Mouse (Mus musculus): ENCODE measurements around the gene Gm21976. TPM values are rescaled to one million over a fixed set of nuclear protein-coding genes. Genes with fewer than 3 reads are reported as not detected.

Gene Gm21976
- polyA plus RNA-seq (2015; fragmentation: Nextera tagmentation; extraction: Ambion mirVana), result not detected in 2 replicates

DNA sequence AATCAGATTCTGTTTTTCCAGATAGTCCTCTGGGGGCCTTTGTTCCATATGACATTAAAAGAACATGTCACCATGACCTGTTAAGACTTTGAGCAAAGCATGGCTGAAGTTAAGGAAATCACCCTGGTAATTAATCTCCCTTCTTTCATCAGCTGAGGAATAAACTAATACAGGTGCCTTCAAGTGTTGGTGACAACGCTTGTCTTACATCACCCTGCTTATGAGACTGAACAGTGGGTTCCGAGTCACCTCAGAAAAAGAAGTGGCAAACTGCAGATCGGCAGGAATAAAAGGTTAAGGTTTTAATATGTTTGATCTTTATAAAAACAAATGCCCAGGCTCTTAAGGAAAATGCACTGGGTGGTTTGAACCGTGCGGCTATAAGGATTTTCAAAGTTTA lies at the start of gene Gm21976:
Gm21976 (plus strand) TSS at position 202 of the 400 bp plus-strand sequence.
- 72% methylated on average over 5 of the region's 5 CpGs for WGBS (ENCODE audit: insufficient replicate concordance)
- H3K27ac ChIP-seq, result no peak within 1 kb of the TSS
- H3K27me3 ChIP-seq, result no peaks in the 10 kb centered on the region
- no peak for ATAC-seq (ENCODE audit: low read depth)
- no peaks in the 10 kb centered on the region for H3K9me3 ChIP-seq (replicated peaks)
- peaks cover 6% of the 10 kb centered on the region; the same call in 1 of the 2 replicates for H3K36me3 ChIP-seq
- H3K4me2 ChIP-seq, result no peak within 1 kb of the TSS
- no peak within 1 kb of the TSS for H3K9ac ChIP-seq
- H3K4me3 ChIP-seq (replicated peaks), result no peak within 1 kb of the TSS
- no peak for DNase-seq
- peaks cover 15% of the 10 kb centered on the region for H3K4me1 ChIP-seq (replicated peaks)

DNA sequence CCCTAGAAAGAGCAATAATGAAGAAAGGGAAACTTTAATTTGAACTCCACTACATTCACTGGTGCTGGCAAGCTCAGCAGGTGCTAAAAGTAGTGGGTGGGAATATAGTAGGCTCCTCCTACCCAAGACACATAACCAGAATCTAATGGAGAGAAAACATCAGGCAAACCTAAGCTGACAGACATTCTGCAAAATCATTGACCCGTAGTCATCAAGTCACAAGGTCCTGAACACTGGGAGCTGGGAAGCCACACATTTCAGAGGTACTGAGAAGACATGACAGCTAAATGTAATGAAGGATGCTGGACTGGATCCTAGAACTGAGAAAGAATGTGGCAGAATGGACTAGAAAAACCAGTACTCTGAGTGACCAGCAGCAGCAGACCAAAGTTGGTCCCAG lies 49.2 kb upstream of the Gm21976 start:
- no peak overlapping the region for H3K9ac ChIP-seq
- H3K27me3 ChIP-seq, result no peaks in the 10 kb centered on the region
- H3K9me3 ChIP-seq (replicated peaks), result no peaks in the 10 kb centered on the region
- no peak overlapping the region for H3K27ac ChIP-seq
- no peak for DNase-seq
- H3K4me3 ChIP-seq (replicated peaks), result no peak overlapping the region
- no peak for ATAC-seq (ENCODE audit: low read depth)
- H3K4me1 ChIP-seq (replicated peaks), result no peaks in the 10 kb centered on the region
- H3K4me2 ChIP-seq, result no peak overlapping the region
- WGBS (ENCODE audit: insufficient replicate concordance), result 84% methylated on average over 1 of the region's 1 CpGs
- H3K36me3 ChIP-seq, result no peaks in the 10 kb centered on the region

DNA sequence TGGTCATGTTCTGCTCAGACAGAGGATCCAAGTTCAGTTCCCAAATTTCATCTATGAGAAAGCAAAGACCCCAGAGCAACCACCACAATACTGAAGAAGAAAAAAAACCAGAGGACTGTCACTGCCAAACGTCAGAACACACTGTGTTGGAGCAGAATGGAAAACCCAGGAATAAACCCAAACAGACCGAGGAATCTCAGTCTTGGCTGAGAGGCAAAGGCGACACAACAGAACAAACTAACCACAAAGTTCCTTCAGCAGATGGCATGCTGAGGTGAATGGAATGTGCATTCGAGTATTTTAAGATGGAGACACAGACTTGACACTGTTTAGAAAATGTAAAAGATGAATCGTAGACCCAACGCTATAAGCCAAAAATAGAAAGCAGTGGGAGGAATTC lies 44.2 kb upstream of the Gm21976 start:
- H3K9me3 ChIP-seq (replicated peaks), result no peaks in the 10 kb centered on the region
- 58% methylated on average over 6 of the region's 6 CpGs for WGBS (ENCODE audit: insufficient replicate concordance)
- H3K9ac ChIP-seq, result no peak overlapping the region
- H3K4me3 ChIP-seq (replicated peaks), result no peak overlapping the region
- no peak for ATAC-seq (ENCODE audit: low read depth)
- DNase-seq, result no peak
- no peak overlapping the region for H3K4me2 ChIP-seq
- no peaks in the 10 kb centered on the region for H3K36me3 ChIP-seq
- no peak overlapping the region for H3K27ac ChIP-seq
- H3K4me1 ChIP-seq (replicated peaks), result no peaks in the 10 kb centered on the region
- no peaks in the 10 kb centered on the region for H3K27me3 ChIP-seq

DNA sequence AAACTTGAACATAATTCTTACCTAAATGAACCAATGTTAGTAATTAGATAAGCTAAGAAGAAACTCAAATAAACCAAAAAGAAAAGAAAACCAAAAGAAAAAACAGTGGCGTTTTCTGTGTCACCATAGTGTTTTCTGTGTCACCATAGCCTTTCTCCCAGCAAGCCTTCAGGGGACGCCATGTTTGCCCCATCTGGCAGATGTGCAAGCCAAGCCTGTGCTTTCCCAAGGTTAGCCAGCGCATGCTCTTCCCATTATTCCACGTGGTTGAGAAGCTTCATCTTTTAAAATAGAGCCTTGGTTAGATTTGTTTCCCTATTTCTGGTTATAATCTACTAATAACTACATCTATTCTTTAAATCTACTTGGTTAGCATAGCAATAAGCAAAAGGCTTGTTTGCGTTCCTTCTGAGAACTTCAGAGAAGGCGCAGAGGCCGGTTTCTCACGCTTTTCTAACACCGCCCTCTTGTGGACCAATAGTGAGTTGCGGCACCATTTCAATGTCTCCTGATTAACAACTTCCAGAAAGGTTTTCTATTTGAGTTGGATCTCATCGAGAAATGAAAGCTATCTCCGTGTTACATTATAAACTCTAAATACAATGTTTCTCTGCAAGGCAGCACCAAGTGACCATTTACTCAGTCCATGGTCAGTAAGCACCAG lies 39.6 kb upstream of the Gm21976 start:
- no peaks in the 10 kb centered on the region for H3K36me3 ChIP-seq
- 15% methylated on average over 12 of the region's 12 CpGs for WGBS (ENCODE audit: insufficient replicate concordance)
- ATAC-seq (ENCODE audit: low read depth) (no peak), DNase-seq (no peak)
- H3K4me1 ChIP-seq (replicated peaks), result no peaks in the 10 kb centered on the region
- H3K4me3 ChIP-seq (replicated peaks), result no peak overlapping the region
- H3K9me3 ChIP-seq (replicated peaks), result no peaks in the 10 kb centered on the region
- H3K4me2 ChIP-seq, result no peak overlapping the region
- no peaks in the 10 kb centered on the region for H3K27me3 ChIP-seq
- H3K27ac ChIP-seq, result no peak overlapping the region
- H3K9ac ChIP-seq, result no peak overlapping the region

DNA sequence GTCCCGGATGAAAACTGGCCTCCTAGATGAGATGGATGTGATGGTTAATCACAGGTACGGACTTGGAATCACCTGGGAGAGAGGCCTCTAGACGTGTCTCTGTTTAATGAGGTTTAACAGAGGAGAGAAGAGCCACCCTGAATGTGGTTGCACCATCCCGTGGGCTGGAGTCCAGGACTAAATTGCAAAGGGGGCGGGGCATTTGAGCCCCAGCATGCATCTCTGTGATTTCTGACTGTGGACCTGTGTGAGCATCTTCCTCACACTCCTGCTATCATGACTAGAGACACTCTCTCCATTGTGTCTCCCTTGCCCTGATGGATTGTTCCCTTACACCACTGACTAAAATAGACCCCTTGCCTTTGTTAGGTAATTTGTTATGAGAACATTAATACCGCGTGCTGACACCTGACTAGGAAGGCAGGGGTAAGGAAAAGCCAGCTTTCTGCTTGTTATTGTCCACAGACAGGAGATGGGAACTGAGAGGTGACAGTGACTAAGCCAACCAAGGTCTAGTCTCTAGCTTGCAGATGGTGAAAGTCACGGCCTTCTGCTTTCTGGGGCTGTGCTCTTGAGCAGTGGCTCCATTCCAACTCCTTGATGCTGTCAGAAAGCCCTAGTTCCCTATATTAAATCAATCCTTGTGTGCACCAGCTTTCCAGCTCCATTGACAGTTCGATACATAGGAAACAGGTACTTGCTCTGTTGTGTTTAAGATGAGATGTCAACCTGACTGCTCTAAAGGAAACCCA lies 38.0 kb upstream of the Gm21976 start:
- no peak overlapping the region for H3K27ac ChIP-seq
- no peaks in the 10 kb centered on the region for H3K36me3 ChIP-seq
- DNase-seq, result no peak
- no peak for ATAC-seq (ENCODE audit: low read depth)
- H3K9me3 ChIP-seq (replicated peaks), result no peaks in the 10 kb centered on the region
- 46% methylated on average over 9 of the region's 9 CpGs for WGBS (ENCODE audit: insufficient replicate concordance)
- no peak overlapping the region for H3K4me2 ChIP-seq
- H3K27me3 ChIP-seq, result no peaks in the 10 kb centered on the region
- H3K4me1 ChIP-seq (replicated peaks), result no peaks in the 10 kb centered on the region
- no peak overlapping the region for H3K9ac ChIP-seq
- no peak overlapping the region for H3K4me3 ChIP-seq (replicated peaks)

DNA sequence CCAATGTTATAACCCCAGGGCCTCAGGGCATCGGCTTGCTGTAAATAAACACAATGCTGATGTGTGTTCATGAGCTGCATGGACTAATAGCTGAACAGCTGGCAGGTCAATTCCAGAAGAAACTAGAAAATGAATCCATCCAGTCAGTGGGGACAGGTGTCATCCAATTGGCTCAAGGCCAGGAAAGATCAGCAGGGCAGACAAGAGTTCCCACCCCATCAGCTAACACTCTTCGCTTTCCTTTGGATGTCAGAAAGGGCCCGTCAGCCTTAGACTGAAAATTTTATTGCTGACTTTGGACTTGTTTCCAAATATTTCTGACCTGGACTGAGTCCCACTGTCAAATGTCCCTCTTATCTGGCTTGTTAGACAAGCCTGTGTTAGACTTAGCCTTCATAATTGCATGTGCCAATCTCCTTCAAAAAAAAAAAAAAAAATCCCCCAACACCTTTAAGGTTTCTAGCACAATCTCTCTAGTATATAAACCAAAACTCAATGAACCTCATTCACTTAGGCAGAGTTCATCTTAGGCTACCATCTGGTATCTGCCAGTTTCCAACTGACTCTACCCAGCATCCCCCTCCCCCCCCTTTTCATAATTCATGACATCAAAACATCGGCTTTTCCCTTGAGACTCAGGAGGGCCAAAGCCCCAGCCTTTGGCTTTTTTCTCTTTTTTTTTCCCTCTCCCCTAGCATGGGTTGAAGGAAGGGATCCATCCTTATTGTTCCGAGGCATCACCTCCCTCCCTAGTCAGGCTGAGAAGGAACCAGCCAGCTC lies 34.9 kb upstream of the Gm21976 start:
- H3K9ac ChIP-seq, result no peak overlapping the region
- WGBS (ENCODE audit: insufficient replicate concordance), result 65% methylated on average over 5 of the region's 5 CpGs
- no peak for ATAC-seq (ENCODE audit: low read depth)

DNA sequence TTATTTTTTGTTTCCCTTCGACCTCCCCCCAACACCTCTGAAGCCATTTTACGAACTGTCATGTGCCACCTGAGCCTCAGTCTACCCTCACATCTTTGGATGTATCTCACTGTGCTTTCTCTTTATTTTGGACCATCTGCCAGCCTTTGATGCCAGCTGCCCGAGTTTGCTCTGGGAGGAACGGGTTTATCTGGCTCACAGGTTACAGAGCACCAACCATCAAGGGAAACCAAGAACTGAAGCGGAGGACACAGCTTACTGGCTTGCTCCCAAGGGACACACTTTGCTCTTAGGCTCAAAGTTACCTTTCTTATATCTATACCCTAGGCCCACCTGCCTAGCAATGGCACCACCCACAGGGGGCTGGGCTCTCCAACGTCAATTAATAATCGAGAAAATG lies 34.3 kb upstream of the Gm21976 start:
- no peak overlapping the region for H3K4me3 ChIP-seq (replicated peaks)
- ATAC-seq (ENCODE audit: low read depth) (no peak), DNase-seq (no peak)
- no peak overlapping the region for H3K4me2 ChIP-seq
- WGBS (ENCODE audit: insufficient replicate concordance), result 63% methylated on average over 7 of the region's 7 CpGs
- H3K27me3 ChIP-seq, result no peaks in the 10 kb centered on the region
- no peaks in the 10 kb centered on the region for H3K9me3 ChIP-seq (replicated peaks)
- no peak overlapping the region for H3K9ac ChIP-seq
- no peak overlapping the region for H3K27ac ChIP-seq
- no peaks in the 10 kb centered on the region for H3K4me1 ChIP-seq (replicated peaks)
- peaks cover 32% of the 10 kb centered on the region for H3K36me3 ChIP-seq

More for the DNA sequence above, 34.9 kb upstream of the Gm21976 start:
- DNase-seq, result no peak
- no peak overlapping the region for H3K4me2 ChIP-seq
- H3K9me3 ChIP-seq (replicated peaks), result no peaks in the 10 kb centered on the region
- H3K4me1 ChIP-seq (replicated peaks), result no peaks in the 10 kb centered on the region
- H3K4me3 ChIP-seq (replicated peaks), result no peak overlapping the region
- H3K27ac ChIP-seq, result no peak overlapping the region
- peaks cover 26% of the 10 kb centered on the region for H3K36me3 ChIP-seq
- H3K27me3 ChIP-seq, result no peaks in the 10 kb centered on the region

DNA sequence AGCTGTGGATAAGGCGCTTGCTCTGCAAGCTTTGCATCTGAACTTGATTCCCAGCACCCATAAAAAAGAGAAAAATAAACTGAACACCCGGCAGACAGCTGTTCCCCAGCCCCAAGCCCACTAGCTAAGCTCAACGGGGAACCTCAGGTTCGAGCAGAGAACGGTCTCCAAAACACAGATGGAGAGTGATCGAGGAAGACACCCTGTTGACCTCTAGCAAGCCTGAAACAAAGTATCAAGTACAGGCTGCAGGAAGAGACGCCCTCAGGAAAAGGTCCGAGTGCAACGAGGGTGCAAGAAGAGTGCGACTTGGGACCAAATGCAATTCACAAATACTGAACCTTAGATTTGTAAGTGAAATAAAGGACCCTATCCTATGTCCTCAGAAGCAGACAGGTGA lies 30.1 kb upstream of the Gm21976 start:
- H3K9me3 ChIP-seq (replicated peaks), result no peaks in the 10 kb centered on the region
- H3K36me3 ChIP-seq, result peaks cover 69% of the 10 kb centered on the region
- no peaks in the 10 kb centered on the region for H3K27me3 ChIP-seq
- no peak overlapping the region for H3K4me2 ChIP-seq
- no peak for DNase-seq
- 86% methylated on average over 10 of the region's 10 CpGs for WGBS (ENCODE audit: insufficient replicate concordance)
- ATAC-seq (ENCODE audit: low read depth), result no peak
- no peak overlapping the region for H3K27ac ChIP-seq
- H3K9ac ChIP-seq, result no peak overlapping the region
- no peak overlapping the region for H3K4me3 ChIP-seq (replicated peaks)
- H3K4me1 ChIP-seq (replicated peaks), result no peaks in the 10 kb centered on the region

DNA sequence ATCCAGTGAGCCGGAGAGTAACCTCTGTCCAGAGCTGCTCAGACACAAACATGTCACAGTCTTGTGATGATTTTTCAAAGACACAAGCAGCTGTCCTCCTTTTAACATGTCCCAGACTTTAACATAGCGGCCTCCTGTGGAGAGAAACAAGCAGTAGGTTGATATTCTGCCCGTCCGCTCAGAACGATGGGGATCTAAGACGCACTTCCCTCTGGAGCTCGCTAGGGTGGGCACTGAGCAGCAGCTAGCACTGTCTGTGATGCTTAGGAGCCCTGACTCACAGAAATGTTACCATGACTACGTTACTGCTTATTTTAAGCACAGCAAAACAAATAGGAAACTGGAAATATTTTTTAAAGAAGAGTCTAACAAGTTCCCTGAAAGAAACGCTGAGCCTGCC lies 24.8 kb upstream of the Gm21976 start:
- H3K9me3 ChIP-seq (replicated peaks), result no peaks in the 10 kb centered on the region
- no peaks in the 10 kb centered on the region for H3K27me3 ChIP-seq
- 79% methylated on average over 9 of the region's 9 CpGs for WGBS (ENCODE audit: insufficient replicate concordance)
- no peak overlapping the region for H3K27ac ChIP-seq
- no peak overlapping the region for H3K4me3 ChIP-seq (replicated peaks)
- H3K4me1 ChIP-seq (replicated peaks), result no peaks in the 10 kb centered on the region
- ATAC-seq (ENCODE audit: low read depth) (no peak), DNase-seq (no peak)
- no peak overlapping the region for H3K9ac ChIP-seq
- H3K4me2 ChIP-seq, result no peak overlapping the region
- H3K36me3 ChIP-seq, result peaks cover 84% of the 10 kb centered on the region

DNA sequence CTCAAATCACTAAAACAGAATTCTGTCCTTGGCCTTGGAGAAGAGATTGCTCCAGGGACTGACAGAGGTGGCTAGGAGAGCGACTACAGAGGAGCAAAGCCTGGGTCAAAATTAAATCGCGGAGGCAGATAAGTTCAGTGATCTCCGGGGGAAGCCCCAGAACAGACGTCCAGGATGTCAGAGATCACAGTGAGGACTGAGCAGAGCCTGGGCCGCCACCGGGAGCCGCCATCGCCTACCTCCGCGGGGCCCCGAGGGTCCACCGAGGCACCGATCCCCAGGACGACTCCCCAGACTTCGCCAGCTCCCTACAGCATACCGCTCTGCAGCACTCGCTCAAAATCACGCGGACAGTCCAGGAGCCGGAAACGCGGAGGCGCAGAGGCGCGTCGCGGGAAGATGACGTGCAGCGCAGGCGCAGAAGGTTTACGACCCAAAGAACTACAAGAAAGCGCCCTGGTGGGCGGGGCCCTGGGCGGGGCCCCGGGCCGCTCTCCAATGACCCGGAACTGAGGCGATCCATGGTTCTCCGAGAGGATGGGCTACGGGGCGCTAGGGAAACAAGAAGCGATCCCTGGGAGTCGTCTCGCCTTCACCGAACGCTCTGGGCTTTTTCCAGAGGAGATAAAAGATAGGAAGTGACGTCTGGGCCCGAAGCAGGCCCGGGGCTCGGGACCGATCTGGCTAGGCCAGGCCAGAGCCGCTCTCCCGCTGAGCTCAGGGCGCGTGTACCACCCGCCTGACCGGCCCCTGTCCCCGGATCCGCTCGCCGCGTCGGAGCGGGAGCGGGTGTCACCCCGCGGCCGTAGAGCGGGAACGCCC lies 16.8 kb upstream of the Gm21976 start, which contains the start of the genes Utp15 and Ankra2:
Utp15 (minus strand) TSS at position 406 of the 822 bp plus-strand sequence.
Ankra2 (plus strand) TSS at position 439 of the 822 bp plus-strand sequence.
- Histone ChIP-seq H3K27ac (peak within 1 kb of the TSS; percentile 90), H3K4me3 (replicated peaks) (peak within 1 kb of the TSS; percentile 86), H3K9me3 (replicated peaks) (no peaks in the 10 kb centered on the region), H3K9ac (peak within 1 kb of the TSS; percentile 86), H3K4me1 (replicated peaks) (peaks cover 26% of the 10 kb centered on the region), H3K4me2 (peak within 1 kb of the TSS; percentile 84), H3K36me3 (peaks cover 26% of the 10 kb centered on the region), H3K27me3 (no peaks in the 10 kb centered on the region)
- peak; percentile 98 for ATAC-seq (ENCODE audit: low read depth)
- DNase-seq, result peak; percentile 97
- under 1% methylated on average over 71 of the region's 71 CpGs for WGBS (ENCODE audit: insufficient replicate concordance)
